Mouse (Mus musculus) G1E (cell line): ENCODE measurements around the gene Gm19935. TPM values are rescaled to one million over a fixed set of nuclear protein-coding genes. Genes with fewer than 3 reads are reported as not detected.

Experiments
- ATAC-seq: 2 replicates; pipeline ENCODE4 v1.8.0; 2016; ENCODE audit warnings: mild to moderate bottlenecking; ENCODE audit not compliant: insufficient number of reproducible peaks, poor library complexity, low FRiP score, severe bottlenecking; ENCODE audit errors: extremely low read depth
- DNase-seq: peaks from one replicate; pipeline ENCODE4 v3.0.0; 2012; ENCODE audit warnings: low spot score
- H3K27me3 ChIP-seq: 2 replicates; pipeline ENCODE4 v1.6.1; 2012; ENCODE audit warnings: mild to moderate bottlenecking, low read length, inconsistent platforms; ENCODE audit not compliant: insufficient read depth
- H3K36me3 ChIP-seq: replicated peaks from 2 replicates; pipeline ENCODE3; 2012; ENCODE audit warnings: mild to moderate bottlenecking, inconsistent platforms
- H3K4me1 ChIP-seq: 2 replicates; pipeline ENCODE4 v1.6.1; 2012; ENCODE audit warnings: low read depth, low read length, inconsistent platforms, mixed read lengths; ENCODE audit not compliant: insufficient read depth
- H3K4me3 ChIP-seq: 2 replicates; pipeline ENCODE4 v1.5.1; 2012; ENCODE audit warnings: low read depth, mild to moderate bottlenecking, inconsistent platforms, low read length, moderate library complexity, mixed read lengths
- H3K9me3 ChIP-seq: replicated peaks from 2 replicates; pipeline ENCODE4 v1.6.1; 2012; ENCODE audit warnings: inconsistent platforms
- CTCF ChIP-seq: IDR thresholded peaks from 2 replicates; pipeline ENCODE4 v1.5.1; 2012; ENCODE audit warnings: low read depth, low read length, inconsistent platforms, mixed read lengths
- GATA1 ChIP-seq: IDR thresholded peaks from 2 replicates; pipeline ENCODE4 v1.6.1; 2012; ENCODE audit warnings: borderline replicate concordance, low read length, inconsistent platforms, mixed read lengths
- GATA2 ChIP-seq: IDR thresholded peaks from 2 replicates; pipeline ENCODE4 v1.6.1; 2012; ENCODE audit warnings: low read depth, low read length, inconsistent platforms, borderline replicate concordance
- POLR2AphosphoS5 ChIP-seq: IDR thresholded peaks from 2 replicates; pipeline ENCODE4 v1.6.1; 2012; ENCODE audit warnings: low read depth, low read length, inconsistent platforms; ENCODE audit not compliant: insufficient replicate concordance
- TAL1 ChIP-seq: conservative IDR thresholded peaks from 2 replicates; pipeline ENCODE4 v1.6.1; 2012; ENCODE audit warnings: low read depth, low read length, inconsistent platforms, mixed read lengths
- polyA plus RNA-seq: library from polyadenylated mRNA; stranded (reverse); fragments of >175 nt; gene quantifications from 2 replicates; pipeline ENCODE4 v1.2.3, GENCODE M21; 2012
- total RNA-seq, 2 experiments: library from RNA; stranded (forward) in 1 of 2; stranded (reverse) in 1 of 2; fragments of 200-1000 nt in 1 of 2; fragments of >200 nt in 1 of 2; fragmentation: Nextera tagmentation in 1 of 2; gene quantifications; 2 replicates each; pipeline ENCODE4 v1.2.3; 2014 to 2017

Gm19935 gene
- total RNA-seq (2014; fragmentation: Nextera tagmentation) (not detected in 2 replicates), total RNA-seq (2017) (not detected in 2 replicates), polyA plus RNA-seq (not detected in 2 replicates)

GRCm38 (mm10) chr8:90817293-90817692, at the start of gene Gm19935:
TSS of gene Gm19935 (minus strand) at chr8:90817393.
- Histone ChIP-seq H3K27me3 (peaks cover 30% of the 10 kb centered on the region), H3K9me3 (no peaks in the 10 kb centered on the region), H3K36me3 (no peaks in the 10 kb centered on the region), H3K4me3 (no peak within 1 kb of the TSS), H3K4me1 (peaks cover 9% of the 10 kb centered on the region)
- DNase-seq (no peak), ATAC-seq (no peak)
- TF ChIP-seq GATA2 (no peak), CTCF (no peak), POLR2AphosphoS5 (no peak), TAL1 (no peak), GATA1 (no peak)

- Histone ChIP-seq H3K4me1 (no peaks in the 10 kb centered on the region), H3K4me3 (no peak overlapping the region), H3K9me3 (no peaks in the 10 kb centered on the region), H3K27me3 (no peaks in the 10 kb centered on the region), H3K36me3 (no peaks in the 10 kb centered on the region)
- ATAC-seq = no peak
- DNase-seq = no peak
- TF ChIP-seq GATA2 (no peak), TAL1 (no peak), POLR2AphosphoS5 (no peak), CTCF (no peak), GATA1 (no peak)
These were observed 44.8 kb upstream of the Gm19935 start for GRCm38 (mm10) chr8:90862038-90862437.

GRCm38 (mm10) chr8:90861266-90861944, 44.2 kb upstream of the Gm19935 start:
- no peaks in the 10 kb centered on the region for H3K9me3 ChIP-seq
- DNase-seq (no peak), ATAC-seq (no peak)
- H3K4me3 ChIP-seq = no peak overlapping the region
- H3K36me3 ChIP-seq = no peaks in the 10 kb centered on the region
- TF ChIP-seq TAL1 = no peak
- no peak for TF ChIP-seq POLR2AphosphoS5
- no peak for TF ChIP-seq GATA1
- H3K4me1 ChIP-seq = no peaks in the 10 kb centered on the region
- no peaks in the 10 kb centered on the region for H3K27me3 ChIP-seq

GRCm38 (mm10) chr8:90858071-90858470, 40.9 kb upstream of the Gm19935 start:
- DNase-seq (no peak), ATAC-seq (no peak)
- no peak for TF ChIP-seq POLR2AphosphoS5
- no peak for TF ChIP-seq TAL1
- TF ChIP-seq GATA1 = no peak
- no peak for TF ChIP-seq GATA2
- no peak for TF ChIP-seq CTCF
- Histone ChIP-seq H3K36me3 (no peaks in the 10 kb centered on the region), H3K27me3 (no peaks in the 10 kb centered on the region), H3K4me1 (peaks cover 4% of the 10 kb centered on the region; the same call in 1 of the 2 replicates), H3K4me3 (no peak overlapping the region), H3K9me3 (no peaks in the 10 kb centered on the region)

- Histone ChIP-seq H3K9me3 (no peaks in the 10 kb centered on the region), H3K4me3 (no peak overlapping the region), H3K36me3 (no peaks in the 10 kb centered on the region), H3K27me3 (no peaks in the 10 kb centered on the region), H3K4me1 (peaks cover 4% of the 10 kb centered on the region; the same call in 1 of the 2 replicates)
- no peak for ATAC-seq
- no peak for DNase-seq
- TF ChIP-seq CTCF (no peak), POLR2AphosphoS5 (no peak), GATA1 (no peak), GATA2 (no peak)
These were observed 39.8 kb upstream of the Gm19935 start for GRCm38 (mm10) chr8:90856952-90857351.

- Histone ChIP-seq H3K4me1 (peaks cover 4% of the 10 kb centered on the region; the same call in 1 of the 2 replicates), H3K27me3 (no peaks in the 10 kb centered on the region), H3K4me3 (no peak overlapping the region), H3K36me3 (no peaks in the 10 kb centered on the region), H3K9me3 (no peaks in the 10 kb centered on the region)
- no peak for TF ChIP-seq POLR2AphosphoS5
- TF ChIP-seq TAL1 = no peak
- no peak for TF ChIP-seq GATA2
- TF ChIP-seq CTCF = no peak
- no peak for TF ChIP-seq GATA1
- ATAC-seq (no peak), DNase-seq (no peak)
These were observed 39.0 kb upstream of the Gm19935 start for GRCm38 (mm10) chr8:90856171-90856570.
